8 mouse cellular contexts compared by ENCODE assay signal in genomic region chr11:21370399-21371121, GRCm38 (mm10). TPM values are rescaled to one million over a fixed set of nuclear protein-coding genes. Genes with fewer than 3 reads are reported as not detected.
DNase-seq lines count a peak whose midpoint lies in the region; ATAC-seq lines count a peak whose summit lies in the region.

No protein-coding gene starts in this region.

- ATAC-seq in hindbrain, embryonic 11.5 days (ENCODE audit: low FRiP score), result peak; percentile 95

- H3K4me1 ChIP-seq in hindbrain, embryonic 11.5 days (replicated peaks; ENCODE audit: control insufficient read depth, insufficient read depth, low read length), result no peaks in the 10 kb centered on the region

- peak overlapping the region; percentile 82 for H3K4me3 ChIP-seq in hindbrain, embryonic 11.5 days (ENCODE audit: low read depth, low read length)

- H3K36me3 ChIP-seq in hindbrain, embryonic 11.5 days (ENCODE audit: control insufficient read depth, insufficient read depth, low read length), result no peaks in the 10 kb centered on the region

- H3K27ac ChIP-seq in hindbrain, embryonic 11.5 days (ENCODE audit: low read depth, low read length), result peak overlapping the region; percentile 71

- no peaks in the 10 kb centered on the region for H3K9me3 ChIP-seq in hindbrain, embryonic 11.5 days (ENCODE audit: control insufficient read depth, low read length)

- peak overlapping the region; percentile 79 for H3K9ac ChIP-seq in hindbrain, embryonic 11.5 days (ENCODE audit: low read depth, low read length)

- no peaks in the 10 kb centered on the region for H3K27me3 ChIP-seq in hindbrain, embryonic 11.5 days (ENCODE audit: control insufficient read depth, insufficient read depth, low read length)

- DNase-seq in Muller cell, postnatal 12 days (ENCODE audit: inconsistent ontology term), result peak; percentile 96
- peak; percentile 47 to 65 for DNase-seq in cerebellum, adult 18-20 months
- peak; percentile 53 to 63 for DNase-seq in frontal cortex, postnatal 10 days (ENCODE audit: low spot score in 2 of 2)
- DNase-seq in hindbrain, embryonic 11.5 days (ENCODE audit: low spot score), result peak; percentile 79
- DNase-seq in layer of hippocampus, postnatal 25 days (ENCODE audit: extremely low spot score in 1 of 2, low spot score in 1 of 2), result peak; percentile 35 to 55
- peak; percentile 83 for DNase-seq in lung, postnatal 14 days
- DNase-seq in ovary, postnatal 14 days (ENCODE audit: low spot score), result peak; percentile 72
- DNase-seq in urinary bladder, adult 2 months (ENCODE audit: low spot score), result peak; percentile 82

- peak overlapping the region; percentile 60 for H3K4me2 ChIP-seq in hindbrain, embryonic 11.5 days (replicated peaks; ENCODE audit: low read depth, low read length)

- WGBS in hindbrain, embryonic 11.5 days, result 1% methylated on average over 44 of the region's 69 CpGs

RNA-seq across cellular contexts. Expression of gene Ugp2, which starts 0.4 kb away (rescaled TPM):
- 71.7 and 75.6 TPM in 2 replicates for polyA plus RNA-seq in hindbrain, embryonic 11.5 days (2014; fragmentation: Nextera tagmentation; extraction: Ambion mirVana)
- 10 to 100 TPM; 80.2 to 81.7 TPM for total RNA-seq in layer of hippocampus, postnatal 25 days (2021)
- polyA plus RNA-seq in urinary bladder, adult 2 months (2012; rRNA removed), result 91.0 and 96.7 TPM in 2 replicates

Comparison
In these comparisons a context has a peak if more than half of its experiments do, and no peak if none do; other contexts are left out.
1. Peak in every context shown above with its lines: DNase-seq, ATAC-seq, H3K4me3 ChIP-seq and H3K27ac ChIP-seq.
2. DNase-seq: peak in every context shown above with its lines; median percentile 96 in Muller cell, postnatal 12 days; 83 in lung, postnatal 14 days; 82 in urinary bladder, adult 2 months; 79 in hindbrain, embryonic 11.5 days; 72 in ovary, postnatal 14 days; 58 in frontal cortex, postnatal 10 days; 56 in cerebellum, adult 18-20 months; 45 in layer of hippocampus, postnatal 25 days.